Mouse (Mus musculus): Measurements from ENCODE around the gene Sipa1l1. TPM values are rescaled to one million over a fixed set of nuclear protein-coding genes. Genes with fewer than 3 reads are reported as not detected.

Gene Sipa1l1
- polyA plus RNA-seq, 1 experiment from 2014 or later, result 14.1 TPM

GRCm38 (mm10) chr12:82148328-82148930 is 20.7 kb upstream of the Sipa1l1 start:
- WGBS, result 67% methylated on average over 8 of the region's 8 CpGs
- ATAC-seq (ENCODE audit: low FRiP score), result no peak
- no peak for DNase-seq (ENCODE audit: low spot score)
- no peaks in the 10 kb centered on the region for H3K9me3 ChIP-seq (ENCODE audit: control insufficient read depth, low read length)
- H3K4me1 ChIP-seq (replicated peaks; ENCODE audit: control insufficient read depth, insufficient read depth, low read length), result peaks cover 5% of the 10 kb centered on the region; the same call in 1 of the 2 replicates
- H3K27ac ChIP-seq, result no peak overlapping the region
- no peaks in the 10 kb centered on the region for H3K36me3 ChIP-seq (replicated peaks; ENCODE audit: control insufficient read depth, insufficient read depth)
- H3K4me3 ChIP-seq (replicated peaks; ENCODE audit: low read length), result no peak overlapping the region
- H3K9ac ChIP-seq, result no peak overlapping the region
- no peaks in the 10 kb centered on the region for H3K27me3 ChIP-seq (ENCODE audit: control insufficient read depth, insufficient read depth, low read length)
- H3K4me2 ChIP-seq (replicated peaks), result no peak overlapping the region

DNA sequence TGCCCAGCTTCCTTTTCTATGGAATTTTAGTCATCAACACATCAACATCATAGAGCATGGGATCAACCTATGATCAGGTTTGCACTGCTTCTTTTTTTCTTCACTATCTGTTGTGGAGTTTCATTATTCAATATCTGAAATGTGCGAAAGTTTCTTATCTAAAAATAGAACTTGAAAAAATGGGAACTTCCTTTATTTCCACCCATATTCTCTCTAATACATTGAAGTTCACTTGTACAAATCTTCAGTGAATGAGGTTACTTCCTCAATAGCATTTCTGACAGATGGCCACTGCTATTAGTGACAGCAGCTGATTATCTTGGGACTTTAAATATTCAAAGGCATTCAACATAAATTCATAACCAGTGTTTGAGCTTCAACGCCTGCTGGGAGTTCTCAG is 18.1 kb upstream of the Sipa1l1 start:
- Histone ChIP-seq H3K27me3 (ENCODE audit: control insufficient read depth, insufficient read depth, low read length) (no peaks in the 10 kb centered on the region), H3K9me3 (ENCODE audit: control insufficient read depth, low read length) (no peaks in the 10 kb centered on the region), H3K27ac (no peak overlapping the region), H3K36me3 (replicated peaks; ENCODE audit: control insufficient read depth, insufficient read depth) (no peaks in the 10 kb centered on the region), H3K9ac (no peak overlapping the region), H3K4me2 (replicated peaks) (no peak overlapping the region), H3K4me1 (replicated peaks; ENCODE audit: control insufficient read depth, insufficient read depth, low read length) (peaks cover 5% of the 10 kb centered on the region; the same call in 1 of the 2 replicates), H3K4me3 (replicated peaks; ENCODE audit: low read length) (no peak overlapping the region)
- WGBS, result 73% methylated on average over 2 of the region's 2 CpGs
- no peak for DNase-seq (ENCODE audit: low spot score)
- no peak for ATAC-seq (ENCODE audit: low FRiP score)

- H3K4me1 ChIP-seq (replicated peaks; ENCODE audit: control insufficient read depth, insufficient read depth, low read length), result no peaks in the 10 kb centered on the region
- no peak for ATAC-seq (ENCODE audit: low FRiP score)
- no peak for DNase-seq (ENCODE audit: low spot score)
These were observed 14.6 kb upstream of the Sipa1l1 start for GRCm38 (mm10) chr12:82154527-82154926.

GRCm38 (mm10) chr12:82158516-82158915 is 10.6 kb upstream of the Sipa1l1 start:
- WGBS, result 95% methylated on average over 16 of the region's 16 CpGs
- Histone ChIP-seq H3K4me3 (replicated peaks; ENCODE audit: low read length) (no peak overlapping the region), H3K9me3 (ENCODE audit: control insufficient read depth, low read length) (no peaks in the 10 kb centered on the region), H3K4me2 (replicated peaks) (no peak overlapping the region), H3K27me3 (ENCODE audit: control insufficient read depth, insufficient read depth, low read length) (no peaks in the 10 kb centered on the region), H3K27ac (no peak overlapping the region), H3K9ac (no peak overlapping the region), H3K36me3 (replicated peaks; ENCODE audit: control insufficient read depth, insufficient read depth) (no peaks in the 10 kb centered on the region), H3K4me1 (replicated peaks; ENCODE audit: control insufficient read depth, insufficient read depth, low read length) (no peaks in the 10 kb centered on the region)
- no peak for ATAC-seq (ENCODE audit: low FRiP score)
- no peak for DNase-seq (ENCODE audit: low spot score)

More at GRCm38 (mm10) chr12:82154527-82154926, 14.6 kb upstream of the Sipa1l1 start:
- Histone ChIP-seq H3K27me3 (ENCODE audit: control insufficient read depth, insufficient read depth, low read length) (no peaks in the 10 kb centered on the region), H3K36me3 (replicated peaks; ENCODE audit: control insufficient read depth, insufficient read depth) (no peaks in the 10 kb centered on the region), H3K4me2 (replicated peaks) (no peak overlapping the region), H3K4me3 (replicated peaks; ENCODE audit: low read length) (no peak overlapping the region), H3K27ac (no peak overlapping the region), H3K9me3 (ENCODE audit: control insufficient read depth, low read length) (no peaks in the 10 kb centered on the region), H3K9ac (no peak overlapping the region)
- WGBS, result 88% methylated on average over 4 of the region's 4 CpGs

GRCm38 (mm10) chr12:82159372-82159771 is 9.7 kb upstream of the Sipa1l1 start:
- DNase-seq (ENCODE audit: low spot score) (no peak), ATAC-seq (ENCODE audit: low FRiP score) (no peak)
- H3K9me3 ChIP-seq (ENCODE audit: control insufficient read depth, low read length), result no peaks in the 10 kb centered on the region
- H3K27me3 ChIP-seq (ENCODE audit: control insufficient read depth, insufficient read depth, low read length), result no peaks in the 10 kb centered on the region
- 97% methylated on average over 3 of the region's 3 CpGs for WGBS
- H3K36me3 ChIP-seq (replicated peaks; ENCODE audit: control insufficient read depth, insufficient read depth), result no peaks in the 10 kb centered on the region
- no peaks in the 10 kb centered on the region for H3K4me1 ChIP-seq (replicated peaks; ENCODE audit: control insufficient read depth, insufficient read depth, low read length)
- H3K4me2 ChIP-seq (replicated peaks), result no peak overlapping the region
- no peak overlapping the region for H3K9ac ChIP-seq
- no peak overlapping the region for H3K4me3 ChIP-seq (replicated peaks; ENCODE audit: low read length)
- H3K27ac ChIP-seq, result no peak overlapping the region

DNA sequence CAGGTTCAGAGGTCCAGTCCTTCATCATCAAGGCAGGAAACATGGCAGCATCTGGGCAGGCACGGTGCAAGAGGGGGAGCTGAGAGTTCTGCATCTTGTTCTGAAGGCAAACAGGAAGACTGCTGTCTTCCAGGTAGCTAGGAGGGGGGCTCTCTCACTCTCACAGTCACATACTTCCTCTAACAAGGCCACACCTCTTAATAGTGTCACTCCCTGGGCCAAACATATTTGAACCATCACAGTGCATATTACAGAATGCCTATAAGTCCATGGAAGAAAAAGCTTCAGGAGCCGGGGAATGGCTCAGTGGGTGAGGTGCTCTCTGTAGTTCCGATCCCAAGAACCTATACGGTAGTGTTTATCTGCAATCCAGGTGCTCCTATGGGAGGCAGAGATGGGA is 3.5 kb upstream of the Sipa1l1 start:
- ATAC-seq (ENCODE audit: low FRiP score), result no peak
- peak overlapping the region; percentile 30 for H3K4me2 ChIP-seq (replicated peaks)
- 81% methylated on average over 4 of the region's 4 CpGs for WGBS

GRCm38 (mm10) chr12:82166101-82166571 is 3.0 kb upstream of the Sipa1l1 start:
- peaks cover 13% of the 10 kb centered on the region for H3K4me1 ChIP-seq (replicated peaks; ENCODE audit: control insufficient read depth, insufficient read depth, low read length)
- H3K4me2 ChIP-seq (replicated peaks), result peak overlapping the region; percentile 30
- H3K27me3 ChIP-seq (ENCODE audit: control insufficient read depth, insufficient read depth, low read length), result no peaks in the 10 kb centered on the region
- H3K4me3 ChIP-seq (replicated peaks; ENCODE audit: low read length), result no peak overlapping the region; the same call in 1 of the 2 replicates
- no peak for DNase-seq (ENCODE audit: low spot score)
- H3K9me3 ChIP-seq (ENCODE audit: control insufficient read depth, low read length), result no peaks in the 10 kb centered on the region
- no peak overlapping the region; the same call in 1 of the 2 replicates for H3K9ac ChIP-seq
- no peak overlapping the region for H3K27ac ChIP-seq
- 24% methylated on average over 14 of the region's 14 CpGs for WGBS
- no peaks in the 10 kb centered on the region for H3K36me3 ChIP-seq (replicated peaks; ENCODE audit: control insufficient read depth, insufficient read depth)
- ATAC-seq (ENCODE audit: low FRiP score), result no peak

More for the DNA sequence above, 3.5 kb upstream of the Sipa1l1 start:
- Histone ChIP-seq H3K27me3 (ENCODE audit: control insufficient read depth, insufficient read depth, low read length) (no peaks in the 10 kb centered on the region), H3K4me3 (replicated peaks; ENCODE audit: low read length) (no peak overlapping the region), H3K9ac (no peak overlapping the region), H3K9me3 (ENCODE audit: control insufficient read depth, low read length) (no peaks in the 10 kb centered on the region), H3K4me1 (replicated peaks; ENCODE audit: control insufficient read depth, insufficient read depth, low read length) (peaks cover 9% of the 10 kb centered on the region), H3K27ac (no peak overlapping the region), H3K36me3 (replicated peaks; ENCODE audit: control insufficient read depth, insufficient read depth) (no peaks in the 10 kb centered on the region)
- DNase-seq (ENCODE audit: low spot score), result no peak

- ATAC-seq (ENCODE audit: low FRiP score) (peak; percentile 53), DNase-seq (ENCODE audit: low spot score) (peak; percentile 70)
- Histone ChIP-seq H3K4me3 (replicated peaks; ENCODE audit: low read length) (peak overlapping the region; percentile 89), H3K27ac (peak overlapping the region; percentile 94), H3K36me3 (replicated peaks; ENCODE audit: control insufficient read depth, insufficient read depth) (no peaks in the 10 kb centered on the region), H3K4me2 (replicated peaks) (peak overlapping the region; percentile 81), H3K9me3 (ENCODE audit: control insufficient read depth, low read length) (no peaks in the 10 kb centered on the region), H3K27me3 (ENCODE audit: control insufficient read depth, insufficient read depth, low read length) (no peaks in the 10 kb centered on the region), H3K9ac (peak overlapping the region; percentile 80), H3K4me1 (replicated peaks; ENCODE audit: control insufficient read depth, insufficient read depth, low read length) (peaks cover 17% of the 10 kb centered on the region)
- WGBS, result under 1% methylated on average over 73 of the region's 109 CpGs
These were observed 681 bp downstream of the Sipa1l1 start for GRCm38 (mm10) chr12:82169571-82170431.

DNA sequence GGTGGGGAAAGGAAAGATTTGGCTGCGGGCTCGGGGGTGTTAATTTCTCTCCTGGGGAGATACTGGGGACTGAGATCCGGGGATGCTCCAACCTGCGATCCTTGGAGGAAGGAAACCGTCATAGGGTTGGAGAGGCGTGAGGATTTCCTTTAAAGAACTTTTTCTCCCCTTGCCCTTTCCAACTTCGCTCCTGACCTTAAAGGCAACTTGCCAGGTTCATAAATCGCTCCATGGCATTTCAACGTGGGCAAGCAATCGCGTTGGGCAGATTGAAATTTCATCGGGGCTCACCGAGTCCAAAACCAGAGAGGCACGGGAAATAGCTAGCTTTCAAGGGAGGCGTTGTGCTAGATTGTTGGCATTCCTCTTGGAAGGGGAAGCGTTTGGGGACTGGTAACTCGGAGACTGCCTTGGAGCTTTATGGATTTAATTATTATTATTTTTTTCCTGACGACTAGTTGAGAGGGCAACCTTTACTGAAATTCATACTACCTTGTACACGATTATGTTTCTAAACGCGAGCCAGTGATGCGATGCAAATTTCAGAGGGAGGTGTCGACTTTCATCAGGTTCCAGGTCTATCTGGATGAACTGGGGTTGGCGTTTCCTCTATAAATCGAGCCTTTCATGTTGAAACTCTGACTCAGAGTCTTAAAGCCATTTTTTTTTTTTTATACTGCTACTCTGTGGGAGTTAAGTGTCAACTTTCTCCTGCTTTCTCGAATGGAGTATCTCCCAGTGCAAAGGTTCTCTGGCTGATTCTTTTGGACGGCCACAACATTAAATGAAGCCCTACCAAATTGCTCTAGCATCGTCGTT is 1.6 kb downstream of the Sipa1l1 start:
- Histone ChIP-seq H3K4me2 (replicated peaks) (peak overlapping the region; percentile 81), H3K4me1 (replicated peaks; ENCODE audit: control insufficient read depth, insufficient read depth, low read length) (peaks cover 17% of the 10 kb centered on the region), H3K4me3 (replicated peaks; ENCODE audit: low read length) (peak overlapping the region; percentile 89), H3K9ac (peak overlapping the region; percentile 80), H3K36me3 (replicated peaks; ENCODE audit: control insufficient read depth, insufficient read depth) (no peaks in the 10 kb centered on the region), H3K27me3 (ENCODE audit: control insufficient read depth, insufficient read depth, low read length) (no peaks in the 10 kb centered on the region), H3K9me3 (ENCODE audit: control insufficient read depth, low read length) (no peaks in the 10 kb centered on the region), H3K27ac (peak overlapping the region; percentile 94)
- 2% methylated on average over 29 of the region's 29 CpGs for WGBS
- ATAC-seq (ENCODE audit: low FRiP score), result no peak
- peak; percentile 28 for DNase-seq (ENCODE audit: low spot score)

Measured in hindbrain, embryonic 14.5 days (tissue).